Mouse (Mus musculus): ENCODE results near the gene Ptgr1.

Ptgr1 gene

GRCm38 (mm10) chr4:58986540-58987190 is at the start of gene Ptgr1:
Ptgr1 (minus strand) TSS chr4:58987119.
- in situ Hi-C loops (cut with MseI, MboI), result no loop called here

GRCm38 (mm10) chr4:59035786-59036350 is 48.9 kb upstream of the Ptgr1 start:
- in situ Hi-C loops (cut with MseI, MboI), result no loop called here

- in situ Hi-C loops (cut with MseI, MboI), result no loop called here
Measured at GRCm38 (mm10) chr4:59034918-59035785, 48.2 kb upstream of the Ptgr1 start, which contains the start of gene Gng10. Gng10 (plus strand) TSS chr4:59035088.

- in situ Hi-C loops (cut with MseI, MboI), result no loop called here
Measured at GRCm38 (mm10) chr4:59034325-59034917, 47.5 kb upstream of the Ptgr1 start.

- in situ Hi-C loops (cut with MseI, MboI), result no loop called here
Measured at GRCm38 (mm10) chr4:59016922-59017321, 30.0 kb upstream of the Ptgr1 start.

- in situ Hi-C loops (cut with MseI, MboI), result no loop called here
Measured at GRCm38 (mm10) chr4:59015181-59015580, 28.3 kb upstream of the Ptgr1 start.

- in situ Hi-C loops (cut with MseI, MboI), result no loop called here
Measured at GRCm38 (mm10) chr4:59011446-59011845, 24.5 kb upstream of the Ptgr1 start.

GRCm38 (mm10) chr4:59009696-59010095 is 22.8 kb upstream of the Ptgr1 start:
- in situ Hi-C loops (cut with MseI, MboI), result no loop called here

- in situ Hi-C loops (cut with MseI, MboI), result no loop called here
Measured at GRCm38 (mm10) chr4:59009186-59009585, 22.3 kb upstream of the Ptgr1 start.

GRCm38 (mm10) chr4:59007974-59008373 is 21.1 kb upstream of the Ptgr1 start:
- in situ Hi-C loops (cut with MseI, MboI), result no loop called here

- in situ Hi-C loops (cut with MseI, MboI), result no loop called here
Measured at GRCm38 (mm10) chr4:59007016-59007415, 20.1 kb upstream of the Ptgr1 start.

GRCm38 (mm10) chr4:59006211-59006610 is 19.3 kb upstream of the Ptgr1 start:
- in situ Hi-C loops (cut with MseI, MboI), result no loop called here

GRCm38 (mm10) chr4:59003806-59004200 is 16.9 kb upstream of the Ptgr1 start:
- in situ Hi-C loops (cut with MseI, MboI), result no loop called here

- in situ Hi-C loops (cut with MseI, MboI), result no loop called here
Measured at GRCm38 (mm10) chr4:59002948-59003805, 16.3 kb upstream of the Ptgr1 start, which contains the start of gene Gm20503. Gm20503 (plus strand) TSS chr4:59003210.

- in situ Hi-C loops (cut with MseI, MboI), result no loop called here
Measured at GRCm38 (mm10) chr4:59000614-59001013, 13.7 kb upstream of the Ptgr1 start.

- in situ Hi-C loops (cut with MseI, MboI), result no loop called here
Measured at GRCm38 (mm10) chr4:58999686-59000085, 12.8 kb upstream of the Ptgr1 start.

GRCm38 (mm10) chr4:58998688-58999087 is 11.8 kb upstream of the Ptgr1 start:
- in situ Hi-C loops (cut with MseI, MboI), result no loop called here

GRCm38 (mm10) chr4:58997081-58997480 is 10.2 kb upstream of the Ptgr1 start:
- in situ Hi-C loops (cut with MseI, MboI), result no loop called here

- in situ Hi-C loops (cut with MseI, MboI), result no loop called here
Measured at GRCm38 (mm10) chr4:58995251-58995693, 8.4 kb upstream of the Ptgr1 start.

GRCm38 (mm10) chr4:58994762-58995161 is 7.8 kb upstream of the Ptgr1 start, which contains the start of gene Dnajc25:
Dnajc25 (plus strand) TSS chr4:58995062.
- in situ Hi-C loops (cut with MseI, MboI), result no loop called here

GRCm38 (mm10) chr4:58992195-58992594 is 5.3 kb upstream of the Ptgr1 start:
- in situ Hi-C loops (cut with MseI, MboI), result no loop called here

All from mouse trophoblast stem cell (cell line).